Mouse (Mus musculus) heart, postnatal 0 days (tissue): ENCODE measurements around the gene Nt5c2.

Experiments used
- CTCF ChIP-seq: IDR thresholded peaks from 2 replicates; pipeline ENCODE4 v1.5.1; 2016; ENCODE audit warnings: antibody characterized with exemption, control low read depth, low read depth
- EP300 ChIP-seq: IDR thresholded peaks from 2 replicates; pipeline ENCODE4 v1.6.1; 2016; ENCODE audit warnings: antibody characterized with exemption, low read depth

GRCm38 (mm10) chr19:46999753-47000152, 15.2 kb downstream of the Nt5c2 start:
- TF ChIP-seq EP300 (no peak), CTCF (no peak)
